Mouse (Mus musculus): Measurements from ENCODE around the gene Phyhipl.

DNA sequence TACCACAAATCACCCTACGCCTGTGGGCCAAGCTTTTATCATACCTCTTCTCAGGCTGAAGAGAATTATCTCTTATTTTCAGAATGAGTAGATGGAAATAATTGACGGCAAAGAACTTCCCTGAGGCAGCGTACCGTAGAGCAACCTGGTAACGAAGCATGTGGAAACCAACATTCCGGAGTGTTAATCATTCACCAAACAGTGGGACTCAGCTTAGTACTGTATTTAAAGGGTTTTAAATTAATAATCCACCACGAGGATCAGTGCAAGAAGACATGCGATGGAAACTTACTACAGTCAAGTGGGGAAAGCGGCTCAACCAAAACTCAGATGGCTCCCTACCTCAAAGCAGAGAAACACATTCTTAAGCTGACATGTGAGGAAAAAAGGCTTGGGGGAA lies 12.6 kb downstream of the Phyhipl start:
- TF ChIP-seq POLR2A (IDR thresholded peaks at IDR 0.05; ENCODE audit: insufficient read length, low read depth): no peak
- no peak for TF ChIP-seq USF1 (IDR thresholded peaks at IDR 0.05; ENCODE audit: low read depth)

Data from myocyte (in vitro differentiated cells).